Mouse (Mus musculus) right cerebral cortex, adult 2 months (tissue): ENCODE results near the gene Tmod1.
A peak's percentile ranks its signal among the peaks of the same experiment; 100 is the strongest.

Experiments used
- DNase-seq, 2 experiments: peaks; one replicate each; pipeline ENCODE4 v3.0.0; 2021 to 2022; ENCODE audit warnings: low spot score in 2 of 2

The Tmod1 gene

DNA sequence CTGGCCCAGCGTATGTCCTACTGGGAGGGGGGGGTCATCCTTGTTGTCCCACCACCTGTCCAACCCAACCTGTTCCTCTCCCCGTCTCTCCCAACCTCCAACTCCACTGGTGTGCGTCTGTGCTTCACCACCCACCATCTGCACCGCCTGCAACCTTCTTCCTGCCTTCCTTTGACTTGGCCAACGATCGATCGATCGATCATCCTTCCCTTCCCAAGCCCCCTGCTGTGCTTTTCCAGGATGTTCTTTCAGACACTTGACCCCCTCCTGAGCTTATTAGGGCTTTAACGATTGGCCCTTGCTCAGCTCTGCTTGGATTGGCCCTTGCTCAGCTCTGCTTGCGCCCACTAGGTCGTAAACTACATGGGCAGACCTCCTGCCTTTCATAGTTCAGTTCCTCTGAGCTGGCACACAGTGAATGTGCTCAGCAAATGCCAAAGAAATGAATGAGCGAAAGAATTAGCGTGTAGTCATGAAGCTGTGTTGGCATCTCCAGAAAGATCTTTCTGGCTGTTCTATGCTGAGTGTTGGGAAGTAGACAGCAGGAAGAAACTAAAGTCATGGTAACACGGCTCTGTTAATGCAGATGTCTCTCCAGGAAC lies 50.9 kb downstream of the Tmod1 start:
- DNase-seq = no peak

DNA sequence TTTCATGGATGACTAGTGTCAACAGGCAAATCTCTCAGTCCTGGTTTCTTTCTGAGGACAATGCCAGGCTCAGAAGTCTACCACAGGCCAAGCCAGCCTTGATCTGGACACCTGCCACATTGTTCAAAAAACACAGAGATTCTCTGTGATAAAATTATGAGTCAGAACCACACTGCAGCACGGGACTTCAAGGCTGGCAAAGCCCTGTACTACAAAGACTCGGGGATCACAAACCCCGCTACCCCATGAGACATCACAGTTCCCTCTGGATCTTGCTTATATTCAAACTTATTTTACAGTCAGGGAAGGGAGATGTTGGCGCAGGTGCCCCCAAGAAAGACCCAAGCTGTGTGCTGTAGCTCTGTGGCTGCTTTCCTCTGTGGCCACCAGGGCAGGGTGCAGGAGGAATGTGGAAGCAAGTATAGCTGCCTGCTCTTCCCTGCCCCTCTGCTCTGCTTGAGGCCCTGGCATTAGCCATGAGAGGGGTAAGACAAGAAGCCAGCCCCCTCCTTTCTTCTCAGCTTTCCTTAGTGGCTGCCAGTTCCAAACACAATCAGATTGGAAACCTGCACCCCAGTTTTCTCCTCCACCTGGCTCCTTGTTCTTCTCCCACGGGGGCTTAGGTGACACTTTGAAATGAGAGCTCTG lies 53.8 kb downstream of the Tmod1 start:
- peak; percentile 46 to 48 for DNase-seq

DNA sequence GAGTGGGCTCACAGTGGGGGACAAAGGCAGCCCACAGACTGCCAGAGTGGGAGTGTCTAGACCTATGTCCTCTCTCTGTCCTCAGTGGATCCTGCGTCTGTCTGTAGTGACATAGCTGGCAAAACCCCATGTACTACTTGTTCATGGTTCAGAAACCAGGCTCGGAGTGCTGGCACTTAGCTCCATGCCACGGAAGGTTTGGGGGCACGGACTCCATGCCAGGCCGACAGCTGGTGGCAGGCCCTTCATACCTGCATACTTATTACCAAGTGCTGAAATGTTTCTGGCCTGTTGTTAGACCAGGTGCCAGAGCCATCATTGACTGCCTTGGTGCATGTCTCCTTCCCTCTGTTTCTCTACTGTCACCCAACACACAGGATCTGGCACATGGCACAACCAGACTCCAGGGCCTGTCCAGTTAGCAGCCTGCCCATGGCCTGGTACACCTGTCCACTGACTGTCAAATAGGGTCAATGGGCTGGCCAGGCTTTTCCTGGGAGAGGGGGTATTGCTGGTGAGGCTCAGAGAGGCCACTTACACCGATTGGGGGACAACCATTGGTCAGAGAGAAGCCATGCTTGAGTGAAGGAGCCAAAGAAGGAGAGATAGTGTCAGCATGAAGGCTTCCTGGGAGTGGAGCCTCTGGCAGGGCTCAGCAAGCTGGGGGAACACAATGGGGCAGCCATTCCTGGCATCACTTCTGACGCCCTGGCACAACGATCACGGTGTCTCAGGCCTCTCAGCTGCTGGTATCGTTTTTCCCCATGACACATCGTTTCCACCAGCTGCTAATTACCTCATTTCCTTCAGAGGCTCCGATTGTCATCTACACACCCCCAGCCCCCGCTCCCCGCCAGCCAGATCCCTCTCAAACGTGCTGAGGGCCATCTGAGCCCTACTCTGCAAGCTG lies 56.4 kb downstream of the Tmod1 start:
- no peak for DNase-seq

DNA sequence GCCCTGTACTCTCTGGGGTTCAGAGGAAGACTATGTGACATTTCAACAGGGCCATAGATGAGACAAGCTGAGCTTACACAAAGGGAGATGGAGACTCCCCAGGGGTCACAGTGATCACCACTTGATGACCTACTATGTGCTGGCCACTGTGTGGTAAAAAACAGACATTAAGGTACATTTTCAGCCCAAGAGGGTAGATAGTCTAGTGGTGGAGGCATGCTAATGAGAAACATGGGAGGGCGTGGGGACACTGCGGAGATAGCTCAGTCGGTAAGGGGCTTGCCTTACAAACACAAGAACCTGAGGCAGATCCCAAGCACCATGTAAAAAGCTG lies 57.1 kb downstream of the Tmod1 start:
- DNase-seq = no peak

DNA sequence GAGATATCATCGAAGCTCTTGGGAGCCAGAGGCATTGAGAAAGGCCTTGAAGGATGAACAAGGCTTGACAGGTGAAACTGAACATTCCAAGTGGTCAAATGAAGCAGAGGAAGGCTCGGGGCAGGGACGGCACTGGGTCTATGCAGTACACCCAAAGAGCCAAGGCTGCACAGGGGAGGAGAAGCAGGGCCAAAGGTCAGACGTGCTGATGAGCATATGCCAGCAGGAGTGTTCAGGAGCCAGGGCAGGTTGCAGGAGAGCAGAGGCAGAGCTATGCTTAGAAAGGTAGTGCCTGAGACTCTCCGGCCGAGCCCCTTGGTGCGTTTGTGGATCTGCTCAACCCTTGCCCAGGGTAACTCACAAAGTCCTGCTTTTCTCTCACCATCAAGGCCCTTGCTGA lies 57.8 kb downstream of the Tmod1 start:
- DNase-seq = no peak

DNA sequence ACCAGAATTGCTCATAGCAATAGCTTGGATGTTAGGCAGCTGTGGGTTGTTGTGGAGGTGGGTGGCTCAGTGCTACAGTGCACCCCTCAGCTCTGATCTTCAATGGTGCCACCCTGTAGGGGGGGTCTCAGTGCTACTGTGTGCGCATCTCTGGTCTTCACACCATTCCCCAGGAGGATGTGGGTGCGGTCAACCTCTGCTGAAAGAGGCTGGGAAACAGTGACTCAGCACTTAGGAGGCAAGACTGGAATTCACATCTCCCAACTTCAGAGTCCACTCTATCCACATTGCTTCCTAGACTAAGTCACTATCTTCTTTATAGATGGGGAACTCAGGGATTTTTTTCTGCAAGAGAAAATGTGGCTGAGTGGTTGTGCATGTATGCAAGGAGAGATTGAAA lies 58.9 kb downstream of the Tmod1 start:
- DNase-seq = no peak

DNA sequence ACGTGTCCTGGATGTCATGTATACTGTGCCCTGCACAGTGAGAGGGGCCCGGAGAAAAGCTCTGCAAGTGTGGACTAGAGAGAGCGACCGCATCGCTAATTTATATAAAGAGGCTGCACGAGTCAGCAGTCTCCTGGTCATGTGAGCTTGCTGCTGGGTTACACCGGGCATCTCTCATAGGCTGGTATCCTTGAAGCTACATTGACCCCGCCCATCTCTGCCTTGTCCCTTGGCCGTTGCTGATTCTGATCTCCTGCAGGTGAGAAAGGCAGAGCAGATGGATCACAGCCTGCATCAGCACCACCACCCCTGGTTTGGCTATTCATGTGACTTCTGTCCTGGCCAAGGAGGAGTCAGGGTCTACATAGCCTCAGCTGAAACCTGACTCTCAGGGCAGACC lies 60.4 kb downstream of the Tmod1 start:
- no peak for DNase-seq

DNA sequence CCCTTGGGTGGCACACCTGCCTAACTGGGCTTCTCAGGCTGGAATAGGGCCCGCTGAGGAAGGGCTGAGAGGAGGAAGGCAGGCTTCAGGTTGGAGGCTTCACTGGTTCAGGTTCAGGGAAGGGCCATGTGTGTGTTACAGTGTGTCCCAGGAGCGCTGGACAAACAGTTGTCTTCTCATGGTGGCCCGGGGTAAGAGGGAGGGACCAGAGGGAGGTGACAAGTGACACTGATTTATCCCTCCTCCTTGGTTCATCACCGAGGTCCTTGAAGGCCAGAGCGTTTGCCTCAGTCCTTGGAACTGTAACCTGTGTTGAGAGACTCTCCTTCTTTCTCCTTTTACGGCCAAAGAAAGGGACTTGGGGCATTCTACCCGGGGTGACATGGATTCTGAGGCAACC lies 61.8 kb downstream of the Tmod1 start:
- DNase-seq = no peak

DNA sequence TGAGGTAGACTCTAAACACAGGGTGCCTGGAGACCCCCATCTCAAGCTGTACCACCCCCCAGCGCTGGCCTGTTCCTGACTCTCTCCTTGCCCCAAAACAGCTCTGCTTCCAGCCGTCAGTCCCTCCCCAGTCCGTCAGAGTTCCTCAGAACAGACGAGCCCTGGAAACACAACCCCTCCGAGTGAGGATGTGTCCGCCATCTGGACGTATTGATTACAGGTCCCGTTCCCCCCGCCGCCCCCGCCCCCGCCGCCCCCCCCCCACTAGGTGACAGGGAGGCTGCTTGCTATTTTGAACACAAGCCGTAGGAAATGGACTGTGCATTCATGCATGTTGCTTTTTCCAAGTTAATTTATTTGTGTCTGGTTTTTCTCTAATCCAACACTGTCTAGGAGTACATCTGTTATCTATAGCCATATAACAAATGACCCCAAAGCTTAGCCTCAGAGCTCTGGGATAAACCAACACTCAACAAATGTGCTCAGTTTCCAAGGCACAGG lies 62.5 kb downstream of the Tmod1 start:
- DNase-seq = no peak

DNA sequence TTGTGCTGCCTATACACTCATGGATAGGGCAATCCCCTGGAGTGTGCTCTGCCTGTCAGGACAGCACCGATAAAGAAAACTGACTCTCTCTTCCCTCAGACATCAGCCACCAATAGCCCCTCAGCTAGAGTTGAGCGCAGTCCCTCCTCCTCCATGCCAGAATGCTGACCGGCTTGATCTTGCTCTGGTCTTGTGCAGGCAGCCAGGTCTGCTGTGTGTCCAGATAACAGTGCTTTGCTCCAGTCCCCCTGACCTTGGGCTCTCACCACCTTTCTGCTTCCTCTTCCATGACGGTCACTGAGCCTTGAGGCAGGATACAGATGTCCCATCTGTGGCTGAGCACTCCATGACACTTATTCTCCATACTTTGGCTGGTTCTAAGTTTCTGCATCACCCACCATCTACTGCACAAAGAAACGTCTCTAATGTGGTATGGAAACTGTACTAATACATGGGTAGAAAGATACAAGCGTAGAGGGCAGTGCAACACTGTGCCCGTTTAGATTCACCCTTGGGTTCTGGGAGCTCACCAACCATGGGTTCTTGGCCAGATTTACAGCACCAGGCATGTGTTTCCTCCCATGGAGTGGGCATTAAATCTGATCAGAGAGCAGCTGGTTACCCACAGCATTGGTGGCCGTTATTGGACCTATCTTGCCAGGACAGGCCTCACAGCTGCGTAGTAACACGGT lies 63.5 kb downstream of the Tmod1 start:
- DNase-seq = no peak

DNA sequence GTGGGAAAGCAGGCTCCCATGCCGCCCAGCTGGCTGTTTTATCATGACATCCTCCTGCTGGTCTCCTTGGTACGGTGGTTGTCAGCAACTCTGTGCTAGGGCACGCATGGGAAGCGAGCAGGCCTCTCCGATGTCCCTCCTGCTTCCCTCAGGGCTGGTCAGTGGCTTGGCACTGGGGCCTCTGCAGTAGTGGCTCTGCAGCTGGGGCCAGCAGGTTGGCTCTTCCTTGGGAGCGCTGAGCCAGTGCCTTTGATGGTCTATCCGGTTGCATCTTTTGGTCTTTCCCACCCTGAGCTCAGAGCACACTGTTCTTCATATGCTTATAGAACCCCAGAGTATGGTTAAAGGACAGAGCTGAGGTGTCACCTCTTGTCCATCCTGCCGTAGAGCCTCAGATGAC lies 71.3 kb downstream of the Tmod1 start:
- no peak for DNase-seq

DNA sequence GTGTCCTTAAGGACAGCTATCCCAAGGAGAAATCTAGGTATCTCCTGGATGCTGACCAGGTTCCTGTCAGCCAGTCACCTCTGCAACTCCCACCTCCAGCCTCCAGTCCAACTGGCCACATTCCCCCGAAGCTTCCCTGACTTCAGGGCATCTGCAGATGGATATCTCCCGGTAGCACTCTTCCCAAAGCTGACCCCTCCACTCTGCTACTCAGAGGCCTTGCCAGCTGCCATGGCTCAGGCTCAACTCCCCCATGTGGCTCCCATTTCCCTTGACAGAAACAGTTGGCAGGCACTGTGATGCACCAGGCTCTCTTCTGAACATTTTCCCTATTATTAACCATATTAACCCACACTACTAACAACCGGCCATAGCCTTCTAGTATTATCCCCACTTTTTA lies 72.6 kb downstream of the Tmod1 start:
- DNase-seq = no peak

DNA sequence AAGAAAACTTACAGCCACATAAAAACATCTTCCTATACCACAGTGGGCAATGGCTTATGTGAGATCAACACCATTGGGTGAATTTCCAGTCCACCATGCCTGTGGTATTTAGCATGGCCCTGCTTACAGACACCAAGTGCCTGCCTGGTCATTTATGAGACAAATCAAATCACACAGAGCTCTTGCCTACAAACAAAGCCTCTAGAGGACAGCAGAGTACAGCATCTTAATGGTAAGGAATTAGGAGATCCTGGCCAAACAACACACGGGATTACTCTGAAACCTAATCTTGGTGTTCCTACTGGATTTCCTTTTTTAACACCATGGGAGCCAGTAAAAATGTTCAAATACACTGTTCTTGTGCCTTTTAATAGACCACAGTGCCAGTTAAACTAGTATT lies 76.6 kb downstream of the Tmod1 start:
- no peak for DNase-seq

DNA sequence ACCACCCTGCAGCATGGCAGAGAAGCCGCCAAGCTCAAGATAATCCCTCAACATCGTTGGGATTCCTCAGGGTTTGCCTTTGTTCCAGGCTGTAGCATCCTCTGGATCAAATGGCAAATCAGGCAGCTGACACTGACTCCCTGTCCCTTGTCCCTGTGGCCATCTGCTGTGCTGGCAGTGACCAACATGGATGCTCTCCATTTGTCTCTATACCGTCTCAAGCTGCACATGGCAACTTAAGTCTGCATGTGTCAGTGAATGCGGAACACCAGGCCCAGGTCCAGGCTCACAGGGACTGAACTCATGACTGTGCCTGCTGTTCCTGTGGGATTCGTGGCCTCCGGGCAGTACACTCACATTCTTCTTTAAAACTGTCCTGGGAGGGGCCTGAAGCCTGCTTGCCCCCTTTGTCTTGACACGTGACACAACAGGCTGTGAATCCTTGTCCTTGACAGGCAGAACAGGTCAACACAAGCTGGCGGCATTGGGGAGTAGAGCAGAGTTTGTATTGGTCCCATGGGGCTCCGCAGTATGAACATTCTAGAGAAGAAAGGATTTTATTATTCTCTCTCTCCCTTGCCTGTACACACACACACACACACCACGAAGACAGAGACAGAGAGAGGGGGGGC lies 77.9 kb downstream of the Tmod1 start:
- no peak for DNase-seq

DNA sequence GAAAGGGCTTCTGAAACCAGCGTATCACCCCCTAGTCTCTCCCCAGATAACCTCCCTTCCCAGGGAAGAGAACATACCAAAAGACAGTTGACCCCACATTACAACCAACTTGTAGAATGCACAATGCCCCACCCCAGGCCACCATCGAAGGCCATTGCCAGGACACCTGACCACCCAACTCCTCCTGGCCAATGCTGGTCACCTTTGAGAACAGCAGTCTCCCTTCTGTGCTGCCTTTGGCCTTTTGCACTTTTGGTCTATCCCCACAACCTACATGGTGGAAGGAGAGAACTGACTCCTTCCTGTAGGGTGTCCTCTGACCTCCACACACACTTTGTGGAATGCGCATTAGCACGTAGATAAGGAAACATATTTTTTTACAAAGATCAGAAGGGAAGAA lies 78.8 kb downstream of the Tmod1 start:
- DNase-seq = no peak

DNA sequence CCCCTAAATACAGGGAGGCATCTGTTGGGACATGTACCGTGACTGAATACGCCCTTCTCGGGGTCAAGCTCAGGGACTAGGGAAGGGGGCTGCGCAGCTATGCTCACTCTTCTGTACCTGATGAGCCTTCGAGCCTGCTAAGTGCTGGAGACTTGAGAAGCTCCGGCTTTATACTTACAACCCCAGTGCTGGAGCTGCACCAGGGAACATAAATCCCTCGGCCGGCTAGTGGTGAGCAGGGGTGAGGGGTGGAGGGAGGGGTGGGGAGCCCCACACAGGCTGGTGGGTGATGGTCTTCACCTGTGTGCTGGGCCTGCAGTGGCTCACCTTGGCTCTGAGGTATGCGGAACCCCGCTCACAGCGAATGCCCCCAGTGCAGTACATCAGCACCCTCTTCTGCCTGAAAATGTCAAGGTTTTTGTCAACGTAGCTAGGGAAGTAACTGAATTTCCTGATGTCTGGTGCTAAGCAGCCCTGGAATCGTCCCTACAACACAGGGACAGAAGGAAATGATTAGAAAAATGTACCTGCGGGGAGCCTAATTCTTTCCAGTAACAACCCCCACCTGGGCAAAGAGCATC lies 80.9 kb downstream of the Tmod1 start:
- DNase-seq = no peak

DNA sequence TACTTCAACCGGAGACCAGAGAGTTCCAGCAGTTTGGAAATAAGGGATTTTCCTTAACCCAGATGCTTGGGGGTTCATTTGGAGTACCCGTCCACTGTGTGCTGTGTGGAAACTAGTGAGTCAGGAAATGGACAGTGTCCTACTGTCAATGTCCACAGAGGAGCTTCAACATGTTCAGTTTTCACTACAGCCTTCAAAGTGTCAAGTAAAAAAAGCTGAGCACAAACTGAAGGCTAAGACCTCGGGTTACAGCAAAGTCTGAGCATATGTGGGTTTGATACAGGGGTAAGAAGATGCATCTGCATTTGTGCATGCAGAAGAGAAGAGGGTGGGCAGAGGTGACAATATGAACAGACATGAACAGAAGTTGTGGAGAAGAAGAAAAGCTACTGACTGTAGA lies 82.0 kb downstream of the Tmod1 start:
- no peak for DNase-seq

DNA sequence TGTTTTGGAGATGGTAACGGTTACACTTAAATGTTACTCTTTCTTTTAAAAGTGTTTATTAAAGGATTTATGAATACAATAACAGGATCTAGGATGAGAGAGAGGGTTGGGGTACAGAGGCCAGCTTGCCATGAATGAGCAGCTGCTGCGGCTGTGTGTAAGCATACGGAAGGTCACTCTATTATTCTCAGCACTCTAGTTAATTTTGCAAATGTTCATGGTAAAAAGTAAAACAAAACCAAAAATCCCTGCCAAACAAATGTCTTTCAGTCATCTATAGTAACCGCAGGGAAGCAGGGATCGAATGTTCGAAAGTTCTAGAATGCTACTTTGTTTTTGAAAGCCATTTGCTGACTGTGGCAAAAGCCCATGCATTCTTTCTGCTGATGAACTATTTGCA lies 84.6 kb downstream of the Tmod1 start:
- no peak for DNase-seq

DNA sequence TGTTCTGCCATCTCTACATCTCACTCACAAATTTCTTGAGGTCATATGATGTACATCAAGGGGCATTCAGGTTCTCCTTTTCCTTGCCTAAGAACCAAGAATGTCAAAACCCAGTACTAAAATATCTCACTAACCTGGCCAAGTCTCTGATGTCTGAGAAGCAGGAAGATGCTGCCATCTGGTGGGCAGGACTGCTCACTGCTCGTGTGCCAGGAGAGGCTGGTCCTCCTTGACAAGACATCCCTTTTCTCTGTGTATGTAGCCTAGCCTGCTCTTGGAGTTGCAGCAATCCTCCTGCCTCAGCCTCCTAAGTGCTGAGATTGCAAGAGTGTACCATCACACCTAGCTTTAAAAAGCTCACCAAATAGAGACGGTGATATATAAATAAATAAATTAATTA lies 87.8 kb downstream of the Tmod1 start:
- peak; percentile 85 to 88 for DNase-seq

DNA sequence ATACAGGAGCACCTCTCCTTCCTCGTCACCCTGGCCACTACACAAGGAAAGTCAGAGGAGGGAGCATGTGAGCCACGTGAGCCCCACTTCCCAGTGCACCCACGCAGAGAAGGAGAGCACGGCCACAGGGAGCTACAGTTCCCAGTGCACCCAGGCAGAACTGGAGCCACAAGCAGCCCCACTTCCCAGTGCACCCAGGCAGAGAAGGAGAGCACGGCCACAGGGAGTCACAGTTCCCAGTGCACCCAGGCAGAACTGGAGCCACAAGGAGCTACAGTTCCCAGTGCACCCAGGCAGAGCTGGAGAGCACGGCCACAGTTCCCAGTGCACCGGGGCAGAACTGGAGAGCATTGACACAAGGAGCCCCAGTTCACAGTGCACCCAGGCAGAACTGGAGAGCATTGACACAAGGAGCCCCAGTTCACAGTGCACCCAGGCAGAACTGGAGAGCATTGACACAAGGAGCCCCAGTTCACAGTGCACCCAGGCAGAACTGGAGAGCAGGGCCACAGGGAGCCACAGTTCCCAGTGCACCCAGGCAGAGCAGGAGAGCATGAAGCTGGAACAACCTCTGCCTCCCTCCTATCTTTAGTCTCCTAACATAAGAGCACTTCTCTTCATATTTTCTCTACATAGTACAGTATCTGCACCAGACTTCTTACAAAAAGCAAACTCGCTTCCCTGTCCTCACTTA lies 90.7 kb downstream of the Tmod1 start:
- no peak for DNase-seq

DNA sequence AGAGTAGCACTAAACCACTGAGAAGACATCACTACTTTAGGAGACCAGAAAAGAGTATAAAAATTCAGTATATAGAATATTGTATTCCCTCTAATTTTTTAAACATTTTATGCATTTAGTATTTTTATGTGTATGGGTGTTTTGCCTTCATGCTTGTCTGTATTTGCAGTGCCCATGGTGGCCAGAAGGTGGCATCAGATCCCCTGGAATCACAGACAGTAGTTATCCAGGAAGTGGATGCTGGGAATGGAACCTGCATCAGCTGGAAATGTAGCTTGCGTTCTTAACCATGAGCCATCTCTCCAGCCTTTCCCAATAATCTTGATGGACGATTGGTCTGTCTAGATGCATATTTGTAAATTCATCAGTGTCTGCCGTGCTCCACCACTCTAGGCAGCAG lies 91.5 kb downstream of the Tmod1 start:
- DNase-seq = peak; percentile 59 to 65
